Mouse (Mus musculus): Measurements from ENCODE around the gene Tnip1. TPM values are rescaled to one million over a fixed set of nuclear protein-coding genes. Genes with fewer than 3 reads are reported as not detected.

Tnip1 gene
- total and polyA plus RNA-seq, 3 experiments = 9.6 to 31.9 (median 17.3) TPM

DNA sequence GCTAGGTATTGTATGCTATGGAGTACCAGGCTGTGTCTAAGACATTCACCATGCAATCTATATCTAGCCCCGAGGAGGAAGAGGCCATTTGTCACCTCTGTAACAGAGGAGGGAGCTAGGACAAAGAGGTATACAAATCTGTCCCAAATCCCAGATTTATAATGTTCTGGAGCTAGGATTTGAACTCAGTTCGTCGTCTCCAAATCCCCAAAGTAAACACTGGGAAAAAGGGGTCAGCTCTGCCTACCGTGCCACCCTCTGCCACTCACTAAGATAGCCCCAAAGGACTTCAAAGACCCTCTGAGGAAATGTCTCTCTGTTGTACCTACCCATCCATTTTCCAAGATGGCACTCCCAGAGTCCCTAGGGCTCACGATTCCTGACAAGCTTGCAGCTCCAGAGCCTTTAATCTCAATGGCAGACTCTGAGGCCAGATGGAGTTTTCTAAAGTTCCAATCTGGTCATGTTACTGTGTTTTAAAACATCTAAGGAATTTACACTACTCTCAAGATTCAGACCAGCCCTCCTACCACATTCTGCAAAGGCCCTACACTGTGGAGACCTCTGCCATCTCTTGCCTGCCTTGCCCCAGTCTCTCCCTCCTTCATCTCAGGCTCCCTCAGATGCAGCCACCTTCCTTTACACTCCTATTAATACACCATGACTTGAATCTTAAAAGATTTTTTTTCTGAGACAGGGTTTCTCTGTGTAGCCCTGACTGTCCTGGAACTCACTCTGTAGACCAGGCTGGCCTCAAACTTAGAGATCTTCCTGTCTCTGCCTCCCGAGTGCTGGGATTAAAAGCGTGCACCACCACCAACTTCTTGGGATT, 50.8 kb downstream of the Tnip1 start:
- TF ChIP-seq CTCF (IDR thresholded peaks at IDR 0.05; ENCODE audit: low read depth, low read length) (no peak), TAL1 (conservative IDR thresholded peaks at IDR 0.05; ENCODE audit: low read depth, low read length) (no peak), POLR2AphosphoS5 (IDR thresholded peaks at IDR 0.05; ENCODE audit: insufficient replicate concordance, low read depth, low read length) (no peak), GATA1 (IDR thresholded peaks at IDR 0.05; ENCODE audit: borderline replicate concordance, low read length) (no peak), GATA2 (IDR thresholded peaks at IDR 0.05; ENCODE audit: borderline replicate concordance, low read depth, low read length) (no peak)
- no peak overlapping the region for H3K4me3 ChIP-seq (ENCODE audit: low read depth, low read length)
- ATAC-seq (ENCODE audit: extremely low read depth, insufficient number of reproducible peaks, low FRiP score, poor library complexity, severe bottlenecking) (no peak), DNase-seq (ENCODE audit: low spot score) (no peak)
- H3K36me3 ChIP-seq (replicated peaks) = peaks cover 73% of the 10 kb centered on the region
- no peaks in the 10 kb centered on the region for H3K4me1 ChIP-seq (ENCODE audit: insufficient read depth, low read depth, low read length)
- H3K9me3 ChIP-seq (replicated peaks) = no peaks in the 10 kb centered on the region
- no peaks in the 10 kb centered on the region for H3K27me3 ChIP-seq (ENCODE audit: insufficient read depth, low read length)

- Histone ChIP-seq H3K4me3 (ENCODE audit: low read depth, low read length) (no peak overlapping the region), H3K36me3 (replicated peaks) (peaks cover 66% of the 10 kb centered on the region), H3K27me3 (ENCODE audit: insufficient read depth, low read length) (no peaks in the 10 kb centered on the region), H3K9me3 (replicated peaks) (no peaks in the 10 kb centered on the region), H3K4me1 (ENCODE audit: insufficient read depth, low read depth, low read length) (no peaks in the 10 kb centered on the region)
- DNase-seq (ENCODE audit: low spot score) (no peak), ATAC-seq (ENCODE audit: extremely low read depth, insufficient number of reproducible peaks, low FRiP score, poor library complexity, severe bottlenecking) (no peak)
- TF ChIP-seq CTCF (IDR thresholded peaks at IDR 0.05; ENCODE audit: low read depth, low read length) = no peak
- TF ChIP-seq GATA2 (IDR thresholded peaks at IDR 0.05; ENCODE audit: borderline replicate concordance, low read depth, low read length) = no peak
These were observed 51.5 kb downstream of the Tnip1 start for GRCm38 (mm10) chr11:54911201-54911600.

- no peak for TF ChIP-seq POLR2AphosphoS5 (IDR thresholded peaks at IDR 0.05; ENCODE audit: insufficient replicate concordance, low read depth, low read length)
- no peak for TF ChIP-seq TAL1 (conservative IDR thresholded peaks at IDR 0.05; ENCODE audit: low read depth, low read length)
- no peak for TF ChIP-seq GATA2 (IDR thresholded peaks at IDR 0.05; ENCODE audit: borderline replicate concordance, low read depth, low read length)
- TF ChIP-seq GATA1 (IDR thresholded peaks at IDR 0.05; ENCODE audit: borderline replicate concordance, low read length) = no peak
- TF ChIP-seq CTCF (IDR thresholded peaks at IDR 0.05; ENCODE audit: low read depth, low read length) = no peak
- Histone ChIP-seq H3K4me3 (ENCODE audit: low read depth, low read length) (no peak overlapping the region), H3K27me3 (ENCODE audit: insufficient read depth, low read length) (peaks cover 3% of the 10 kb centered on the region; the same call in 1 of the 2 replicates), H3K36me3 (replicated peaks) (peaks cover 58% of the 10 kb centered on the region), H3K4me1 (ENCODE audit: insufficient read depth, low read depth, low read length) (no peaks in the 10 kb centered on the region), H3K9me3 (replicated peaks) (no peaks in the 10 kb centered on the region)
- DNase-seq (ENCODE audit: low spot score) = no peak
- ATAC-seq (ENCODE audit: extremely low read depth, insufficient number of reproducible peaks, low FRiP score, poor library complexity, severe bottlenecking) = no peak
These were observed 52.5 kb downstream of the Tnip1 start for GRCm38 (mm10) chr11:54910081-54910665.

DNA sequence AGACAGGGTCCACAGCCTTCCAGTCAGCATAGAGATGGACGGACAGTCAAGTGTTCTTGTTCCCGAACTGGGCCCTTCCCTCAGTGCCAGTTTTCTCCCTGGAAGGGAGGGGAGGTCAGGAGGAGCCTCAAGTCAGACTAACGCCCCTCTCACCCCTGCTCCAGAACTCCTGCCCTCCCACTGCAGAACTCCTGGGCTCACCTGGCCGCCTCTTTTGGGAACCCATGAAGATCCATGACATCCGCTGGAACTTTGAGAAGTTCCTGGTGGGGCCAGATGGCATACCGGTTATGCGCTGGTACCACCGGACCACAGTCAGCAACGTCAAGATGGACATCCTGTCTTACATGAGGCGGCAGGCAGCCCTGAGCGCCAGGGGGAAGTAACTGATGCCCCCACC, 53.4 kb downstream of the Tnip1 start:
- DNase-seq (ENCODE audit: low spot score) (no peak), ATAC-seq (ENCODE audit: extremely low read depth, insufficient number of reproducible peaks, low FRiP score, poor library complexity, severe bottlenecking) (no peak)
- H3K36me3 ChIP-seq (replicated peaks) = peaks cover 49% of the 10 kb centered on the region
- H3K4me1 ChIP-seq (ENCODE audit: insufficient read depth, low read depth, low read length) = no peaks in the 10 kb centered on the region
- TF ChIP-seq TAL1 (conservative IDR thresholded peaks at IDR 0.05; ENCODE audit: low read depth, low read length) = no peak
- no peak for TF ChIP-seq GATA1 (IDR thresholded peaks at IDR 0.05; ENCODE audit: borderline replicate concordance, low read length)
- no peak for TF ChIP-seq CTCF (IDR thresholded peaks at IDR 0.05; ENCODE audit: low read depth, low read length)
- no peak for TF ChIP-seq GATA2 (IDR thresholded peaks at IDR 0.05; ENCODE audit: borderline replicate concordance, low read depth, low read length)
- no peak for TF ChIP-seq POLR2AphosphoS5 (IDR thresholded peaks at IDR 0.05; ENCODE audit: insufficient replicate concordance, low read depth, low read length)
- H3K9me3 ChIP-seq (replicated peaks) = no peaks in the 10 kb centered on the region
- H3K4me3 ChIP-seq (ENCODE audit: low read depth, low read length) = no peak overlapping the region
- peaks cover 3% of the 10 kb centered on the region; the same call in 1 of the 2 replicates for H3K27me3 ChIP-seq (ENCODE audit: insufficient read depth, low read length)

GRCm38 (mm10) chr11:54907259-54907658, 55.5 kb downstream of the Tnip1 start:
- peaks cover 7% of the 10 kb centered on the region; the same call in 1 of the 2 replicates for H3K27me3 ChIP-seq (ENCODE audit: insufficient read depth, low read length)
- H3K9me3 ChIP-seq (replicated peaks) = no peaks in the 10 kb centered on the region
- ATAC-seq (ENCODE audit: extremely low read depth, insufficient number of reproducible peaks, low FRiP score, poor library complexity, severe bottlenecking) (no peak), DNase-seq (ENCODE audit: low spot score) (no peak)
- TF ChIP-seq TAL1 (conservative IDR thresholded peaks at IDR 0.05; ENCODE audit: low read depth, low read length) = no peak
- TF ChIP-seq POLR2AphosphoS5 (IDR thresholded peaks at IDR 0.05; ENCODE audit: insufficient replicate concordance, low read depth, low read length) = no peak
- TF ChIP-seq GATA1 (IDR thresholded peaks at IDR 0.05; ENCODE audit: borderline replicate concordance, low read length) = no peak
- no peak for TF ChIP-seq GATA2 (IDR thresholded peaks at IDR 0.05; ENCODE audit: borderline replicate concordance, low read depth, low read length)
- TF ChIP-seq CTCF (IDR thresholded peaks at IDR 0.05; ENCODE audit: low read depth, low read length) = no peak
- H3K4me3 ChIP-seq (ENCODE audit: low read depth, low read length) = no peak overlapping the region
- peaks cover 31% of the 10 kb centered on the region for H3K36me3 ChIP-seq (replicated peaks)
- H3K4me1 ChIP-seq (ENCODE audit: insufficient read depth, low read depth, low read length) = no peaks in the 10 kb centered on the region; the same call in 1 of the 2 replicates

GRCm38 (mm10) chr11:54906466-54906865, 56.3 kb downstream of the Tnip1 start:
- DNase-seq (ENCODE audit: low spot score) (no peak), ATAC-seq (ENCODE audit: extremely low read depth, insufficient number of reproducible peaks, low FRiP score, poor library complexity, severe bottlenecking) (no peak)
- no peak overlapping the region for H3K4me3 ChIP-seq (ENCODE audit: low read depth, low read length)
- H3K4me1 ChIP-seq (ENCODE audit: insufficient read depth, low read depth, low read length) = no peaks in the 10 kb centered on the region; the same call in 1 of the 2 replicates
- TF ChIP-seq GATA1 (IDR thresholded peaks at IDR 0.05; ENCODE audit: borderline replicate concordance, low read length) = no peak
- TF ChIP-seq GATA2 (IDR thresholded peaks at IDR 0.05; ENCODE audit: borderline replicate concordance, low read depth, low read length) = no peak
- TF ChIP-seq TAL1 (conservative IDR thresholded peaks at IDR 0.05; ENCODE audit: low read depth, low read length) = no peak
- H3K27me3 ChIP-seq (ENCODE audit: insufficient read depth, low read length) = peaks cover 7% of the 10 kb centered on the region; the same call in 1 of the 2 replicates
- no peaks in the 10 kb centered on the region for H3K9me3 ChIP-seq (replicated peaks)
- peaks cover 24% of the 10 kb centered on the region for H3K36me3 ChIP-seq (replicated peaks)

Measured in G1E (cell line).